Mouse (Mus musculus) brain, embryonic 14.5 days (tissue): ENCODE results near the gene Hbp1. TPM values are rescaled to one million over a fixed set of nuclear protein-coding genes. Genes with fewer than 3 reads are reported as not detected.

Experiments
- DNase-seq: peaks from one replicate; pipeline ENCODE4 v3.0.0-alpha.2; 2011; ENCODE audit warnings: low read depth
- CTCF ChIP-seq: fragments of 200-500 bp; IDR thresholded peaks from 2 replicates; pipeline ENCODE4 v1.5.1; 2012; ENCODE audit warnings: inconsistent platforms, mild to moderate bottlenecking, moderate library complexity, borderline replicate concordance; ENCODE audit not compliant: insufficient read depth, insufficient read length; ENCODE audit errors: extremely low read depth
- POLR2A ChIP-seq: fragments of 200-500 bp; IDR thresholded peaks from 2 replicates; pipeline ENCODE4 v1.6.1; 2012; ENCODE audit warnings: mild to moderate bottlenecking, inconsistent platforms, borderline replicate concordance; ENCODE audit not compliant: poor library complexity, insufficient read depth, insufficient read length, severe bottlenecking; ENCODE audit errors: extremely low read depth
- polyA plus RNA-seq: library from polyadenylated mRNA; depleted of rRNA; stranded (reverse); fragments of >200 nt; gene quantifications from 2 replicates; pipeline ENCODE4 v1.2.3, GENCODE M21; 2012

Gene Hbp1
- polyA plus RNA-seq, 1 experiment, result 54.3 TPM

GRCm38 (mm10) chr12:31943020-31943654, 7.2 kb downstream of the Hbp1 start:
- DNase-seq, result no peak
- no peak for TF ChIP-seq POLR2A
- no peak for TF ChIP-seq CTCF

GRCm38 (mm10) chr12:31939026-31939425, 11.3 kb downstream of the Hbp1 start:
- no peak for TF ChIP-seq POLR2A
- no peak for DNase-seq

- TF ChIP-seq CTCF (no peak), POLR2A (no peak)
- DNase-seq, result no peak
These were observed 11.8 kb downstream of the Hbp1 start for GRCm38 (mm10) chr12:31938391-31938997.

GRCm38 (mm10) chr12:31937613-31938012, 12.7 kb downstream of the Hbp1 start:
- no peak for TF ChIP-seq CTCF
- TF ChIP-seq POLR2A, result no peak
- DNase-seq, result no peak

GRCm38 (mm10) chr12:31936657-31937300, 13.6 kb downstream of the Hbp1 start:
- TF ChIP-seq POLR2A (no peak), CTCF (no peak)
- no peak for DNase-seq

GRCm38 (mm10) chr12:31931818-31932217, 18.5 kb downstream of the Hbp1 start:
- no peak for DNase-seq
- TF ChIP-seq POLR2A (no peak), CTCF (no peak)

- no peak for TF ChIP-seq CTCF
- TF ChIP-seq POLR2A, result no peak
- no peak for DNase-seq
These were observed 21.8 kb downstream of the Hbp1 start for GRCm38 (mm10) chr12:31928498-31928897.

GRCm38 (mm10) chr12:31926661-31927061, 23.7 kb downstream of the Hbp1 start:
- peak; percentile 87 for DNase-seq
- TF ChIP-seq POLR2A, result no peak
- peak; percentile 80 for TF ChIP-seq CTCF

GRCm38 (mm10) chr12:31925343-31925742, 25.0 kb downstream of the Hbp1 start:
- TF ChIP-seq POLR2A (no peak), CTCF (no peak)
- no peak for DNase-seq

GRCm38 (mm10) chr12:31924135-31924534, 26.2 kb downstream of the Hbp1 start:
- DNase-seq, result no peak
- TF ChIP-seq CTCF, result no peak
- no peak for TF ChIP-seq POLR2A

- no peak for DNase-seq
- no peak for TF ChIP-seq POLR2A
- no peak for TF ChIP-seq CTCF
These were observed 29.6 kb downstream of the Hbp1 start for GRCm38 (mm10) chr12:31920464-31921405.
